In the genomic region with DNA sequence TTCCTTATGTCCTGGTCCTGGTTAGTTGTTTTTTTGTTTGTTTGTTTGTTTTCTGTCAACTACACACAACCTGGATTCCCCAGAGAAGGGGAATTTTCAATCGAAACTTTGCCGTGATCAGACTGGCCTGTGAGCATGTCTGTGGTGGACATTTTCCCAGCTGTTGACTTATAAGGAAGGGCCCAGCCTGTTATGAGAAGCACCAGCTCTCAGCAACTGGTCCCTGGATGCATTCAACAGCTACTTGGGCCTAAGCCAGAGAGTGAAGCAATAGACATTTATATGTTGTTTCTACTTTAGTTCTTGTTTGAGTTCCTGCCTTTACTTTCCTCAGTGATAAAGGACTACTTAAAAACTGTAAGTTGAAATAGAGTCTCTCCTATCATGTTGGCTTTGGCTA, we compare ENCODE assay signal across 16 mouse cellular contexts.
DNase-seq lines count a peak whose midpoint lies in the region; ATAC-seq and TF ChIP-seq lines count a peak whose summit lies in the region.
"Had no signal": no experiment of that assay in that cellular context is flagged by ENCODE, and none has a peak within 500 bp of the region (broad histone marks: within the 10 kb centered on the region; RNA-seq: fewer than 3 reads in every experiment).

No protein-coding gene starts in this region.

- H3K9ac ChIP-seq in forebrain, postnatal 0 days = no peak overlapping the region
- H3K9ac ChIP-seq: midbrain, embryonic 15.5 days; neural tube, embryonic 12.5 days had no signal

- H3K9me3 ChIP-seq in forebrain, postnatal 0 days (ENCODE audit: low read length) = no peaks in the 10 kb centered on the region
- H3K9me3 ChIP-seq: midbrain, embryonic 15.5 days; neural tube, embryonic 12.5 days had no signal

- 97% methylated on average over 2 of the region's 2 CpGs for WGBS in forebrain, postnatal 0 days

- H3K4me2 ChIP-seq in forebrain, postnatal 0 days (ENCODE audit: low read depth) = no peak overlapping the region
- H3K4me2 ChIP-seq: midbrain, embryonic 15.5 days; neural tube, embryonic 12.5 days had no signal

- no peaks in the 10 kb centered on the region for H3K4me1 ChIP-seq in forebrain, postnatal 0 days (ENCODE audit: insufficient read depth)
- H3K4me1 ChIP-seq: midbrain, embryonic 15.5 days; neural tube, embryonic 12.5 days had no signal

- no peak overlapping the region for H3K4me3 ChIP-seq in left cerebral cortex, adult 2 months
- no peak overlapping the region for H3K4me3 ChIP-seq in forebrain, postnatal 0 days (ENCODE audit: low read depth, low read length)
- H3K4me3 ChIP-seq: erythroblast, embryonic 14.5 days; midbrain, embryonic 15.5 days; neural tube, embryonic 12.5 days had no signal

- no peaks in the 10 kb centered on the region for H3K36me3 ChIP-seq in forebrain, postnatal 0 days (ENCODE audit: insufficient read depth)
- H3K36me3 ChIP-seq: midbrain, embryonic 15.5 days; neural tube, embryonic 12.5 days had no signal

- intact Hi-C loops in heart, postnatal 14 days (cut with DNase I) = no loop called here
- intact Hi-C loops in left cerebral cortex, adult 2 months (cut with DNase I) = no loop called here

- no peak for TF ChIP-seq CTCF in left cerebral cortex, adult 2 months (IDR thresholded peaks at IDR 0.05)
- no peak for TF ChIP-seq CTCF in forebrain, postnatal 0 days (IDR thresholded peaks at IDR 0.05; ENCODE audit: low read depth)

- H3K27me3 ChIP-seq in forebrain, postnatal 0 days (ENCODE audit: insufficient read depth, low read length) = no peaks in the 10 kb centered on the region
- H3K27me3 ChIP-seq: midbrain, embryonic 15.5 days; neural tube, embryonic 12.5 days had no signal

- H3K27ac ChIP-seq in left cerebral cortex, adult 2 months = no peak overlapping the region
- H3K27ac ChIP-seq in forebrain, postnatal 0 days (ENCODE audit: low read depth, low read length) = no peak overlapping the region
- H3K27ac ChIP-seq: macrophage; midbrain, embryonic 15.5 days; neural tube, embryonic 12.5 days had no signal

- peak; percentile 2 to 15 for DNase-seq in heart, postnatal 14 days
- DNase-seq in heart, adult 8-10 months (ENCODE audit: low spot score) = no peak
- peak; percentile 77 for DNase-seq in adipocyte (ENCODE audit: low spot score)
- DNase-seq in gonadal fat pad, adult 2 months (ENCODE audit: low read depth) = peak; percentile 28
- DNase-seq in lung, postnatal 4 days = peak; percentile 17 to 34
- DNase-seq in left cerebral cortex, adult 2 months (ENCODE audit: extremely low spot score in 1 of 2, low spot score in 2 of 2) = no peak
- no peak for DNase-seq in kidney, postnatal 25 days
- no peak for DNase-seq in forebrain, postnatal 0 days
- DNase-seq: adrenal gland, adult 8-10 months; cerebellum, adult 9-10 months; thymus, postnatal 4 days had no signal

- ATAC-seq in forebrain, postnatal 0 days = no peak
- ATAC-seq: inflammation-experienced regulatory T-cells, adult 6 months; midbrain, embryonic 15.5 days had no signal

Comparison
In these comparisons a context has a peak if more than half of its experiments do, and no peak if none do; other contexts are left out.
1. DNase-seq: peak in heart, postnatal 14 days (2 of 2), adipocyte (single experiment), gonadal fat pad, adult 2 months (single experiment) and lung, postnatal 4 days (2 of 2); none in heart, adult 8-10 months (single experiment), left cerebral cortex, adult 2 months (0 of 2), kidney, postnatal 25 days (0 of 2) and forebrain, postnatal 0 days (single experiment).